Mouse (Mus musculus): ENCODE measurements around the gene Hist1h1b.
"Not testable (repeated sequence)": the region's sequence is repeated elsewhere in the genome, so short reads cannot be mapped to it uniquely, and the experiment has no call there.

Hist1h1b gene

DNA sequence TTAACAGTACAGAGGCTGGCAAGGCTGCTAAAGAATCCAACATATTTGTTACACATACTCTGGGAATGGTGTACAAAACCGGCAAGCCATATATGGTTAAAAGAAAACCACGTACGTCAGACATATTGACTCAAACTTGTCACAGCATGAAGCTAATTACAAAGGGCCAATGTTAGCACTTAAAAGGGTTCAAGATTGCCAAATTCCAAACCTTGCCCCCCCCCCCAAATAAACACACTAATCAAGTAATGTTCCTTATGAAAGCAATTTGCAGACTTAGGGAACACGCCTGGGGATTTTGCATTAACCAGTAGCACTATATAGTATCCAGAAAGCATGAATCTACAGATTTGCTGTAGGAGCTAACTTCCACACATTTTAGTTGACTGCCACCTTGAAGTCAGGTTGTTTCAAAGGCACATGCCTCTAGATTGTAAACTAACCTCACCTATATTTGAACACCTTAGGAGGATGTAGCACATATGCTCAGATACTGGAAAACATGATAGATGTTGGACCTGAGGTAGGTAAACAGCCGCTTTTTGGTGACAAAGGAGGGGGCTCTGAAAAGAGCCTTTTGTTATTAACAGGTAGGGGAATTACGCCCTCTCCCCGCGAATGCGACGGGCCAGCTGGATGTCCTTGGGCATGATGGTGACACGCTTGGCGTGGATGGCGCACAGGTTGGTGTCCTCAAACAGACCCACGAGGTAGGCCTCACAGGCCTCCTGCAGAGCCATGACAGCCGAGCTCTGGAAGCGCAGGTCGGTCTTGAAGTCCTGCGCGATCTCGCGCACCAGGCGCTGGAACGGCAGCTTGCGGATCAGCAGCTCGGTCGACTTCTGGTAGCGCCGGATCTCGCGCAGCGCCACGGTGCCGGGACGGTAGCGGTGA, 2.2 kb upstream of the Hist1h1b start:
- not testable (repeated sequence) for DNase-seq (ENCODE audit: low spot score in 2 of 2)

DNA sequence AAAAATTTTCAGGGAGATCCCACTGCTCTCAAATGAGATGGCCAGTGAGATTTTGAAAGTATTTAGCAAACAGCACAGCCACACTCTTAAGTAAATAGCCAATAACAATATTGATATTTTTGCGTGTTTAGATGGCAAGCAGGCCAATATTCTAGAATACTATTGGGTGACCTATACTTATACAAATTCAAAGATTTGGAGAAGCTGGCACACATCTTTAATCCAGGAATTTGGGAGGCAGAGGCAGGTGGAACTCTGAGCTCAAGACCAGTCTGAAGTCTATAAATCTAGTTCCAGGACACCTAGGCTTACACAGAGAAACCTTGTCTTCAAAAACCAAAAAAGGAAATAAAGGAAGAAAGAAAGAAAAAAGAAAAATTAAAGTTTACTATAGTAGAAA, 1.2 kb upstream of the Hist1h1b start:
- DNase-seq (ENCODE audit: low spot score in 2 of 2): no peak

DNA sequence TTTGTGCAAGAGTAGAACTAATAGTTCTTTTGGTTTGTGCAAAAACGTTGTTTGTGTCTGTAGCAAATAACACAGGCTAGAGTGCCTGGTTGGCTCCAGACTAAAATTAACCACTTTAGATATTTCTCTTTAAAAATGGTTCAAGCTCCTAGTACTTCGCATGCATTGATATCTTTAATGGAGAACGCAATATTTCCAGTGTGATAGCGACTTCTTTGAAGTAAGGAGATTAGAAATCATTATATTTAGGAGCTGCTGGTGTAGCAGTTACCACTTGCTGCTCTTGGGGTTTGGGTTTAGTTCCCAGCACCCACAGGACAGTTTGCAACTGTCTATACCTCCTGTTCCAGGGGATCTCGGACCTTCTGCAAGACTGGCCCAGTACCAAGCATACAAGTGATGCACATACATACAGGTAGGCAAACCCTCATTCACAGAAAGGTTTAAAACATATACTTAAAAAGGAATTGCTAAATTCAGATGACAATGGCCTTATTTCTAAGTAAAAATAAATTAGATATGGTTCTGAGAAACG, 663 bp upstream of the Hist1h1b start:
- no peak for DNase-seq (ENCODE audit: low spot score in 2 of 2)

DNA sequence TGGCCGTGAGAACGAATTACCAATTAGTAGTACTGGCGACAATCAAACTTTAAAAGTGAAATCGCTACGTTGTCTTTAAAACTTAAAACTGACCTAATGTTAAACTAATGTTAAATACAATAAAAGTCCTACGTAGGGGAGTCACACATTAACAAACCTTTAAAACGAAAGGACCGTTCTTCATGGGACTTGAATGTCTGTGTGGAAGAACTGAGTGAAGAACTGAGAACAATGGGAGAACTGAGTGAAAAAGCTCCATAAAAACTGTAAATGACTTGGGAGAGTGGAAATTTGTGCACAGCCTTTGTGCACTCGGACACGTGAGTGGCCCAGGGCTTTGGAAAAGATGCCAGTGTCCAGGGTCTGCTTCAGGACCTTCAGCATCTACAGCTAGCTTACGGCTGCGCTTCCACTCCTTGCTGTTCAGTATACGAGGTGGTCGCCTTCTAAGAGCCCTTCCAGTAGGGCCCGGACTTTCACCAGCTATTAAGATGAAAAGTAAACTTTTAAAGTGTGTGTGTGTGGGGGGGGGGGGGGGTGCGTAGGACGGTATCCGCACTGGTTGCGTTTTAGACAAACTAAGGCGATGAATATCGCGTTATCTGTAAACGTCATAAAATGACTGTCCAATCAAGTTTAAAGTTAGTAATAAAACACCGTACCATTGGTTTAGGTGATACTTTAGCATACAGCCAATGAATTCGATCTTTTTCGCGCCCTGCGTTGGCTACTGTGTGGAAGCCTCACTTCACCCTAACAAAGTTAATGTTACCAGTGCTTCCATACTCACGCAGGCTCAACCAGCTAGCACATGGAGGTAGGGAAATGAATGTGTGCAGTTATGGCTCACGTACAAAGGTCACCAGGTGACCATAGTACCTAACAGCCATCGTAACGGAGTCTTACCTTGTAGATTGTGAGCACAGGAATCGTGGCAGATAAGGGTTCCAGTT, 1.3 kb downstream of the Hist1h1b start:
- DNase-seq (ENCODE audit: low spot score in 2 of 2): peak; percentile 39 to 47

DNA sequence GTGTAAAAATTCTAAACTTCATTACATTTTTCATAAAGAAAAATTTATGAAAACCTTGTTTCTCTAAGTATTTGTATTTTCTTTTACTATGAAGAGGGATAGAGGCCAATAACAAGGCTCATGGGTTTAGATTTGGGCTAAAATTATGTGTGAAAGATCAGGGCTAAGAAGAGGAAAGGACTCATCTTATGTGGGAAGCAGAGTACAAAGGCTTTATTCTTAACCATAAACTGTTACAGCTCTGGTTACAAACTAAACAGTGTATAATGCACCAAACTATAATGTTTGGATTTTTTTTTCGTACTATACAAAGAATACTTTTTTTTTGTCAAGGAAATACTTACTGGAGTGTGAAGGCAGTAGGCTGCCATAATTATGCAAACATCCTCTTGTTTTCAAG, 24.7 kb downstream of the Hist1h1b start:
- DNase-seq (ENCODE audit: low spot score in 2 of 2): no peak

DNA sequence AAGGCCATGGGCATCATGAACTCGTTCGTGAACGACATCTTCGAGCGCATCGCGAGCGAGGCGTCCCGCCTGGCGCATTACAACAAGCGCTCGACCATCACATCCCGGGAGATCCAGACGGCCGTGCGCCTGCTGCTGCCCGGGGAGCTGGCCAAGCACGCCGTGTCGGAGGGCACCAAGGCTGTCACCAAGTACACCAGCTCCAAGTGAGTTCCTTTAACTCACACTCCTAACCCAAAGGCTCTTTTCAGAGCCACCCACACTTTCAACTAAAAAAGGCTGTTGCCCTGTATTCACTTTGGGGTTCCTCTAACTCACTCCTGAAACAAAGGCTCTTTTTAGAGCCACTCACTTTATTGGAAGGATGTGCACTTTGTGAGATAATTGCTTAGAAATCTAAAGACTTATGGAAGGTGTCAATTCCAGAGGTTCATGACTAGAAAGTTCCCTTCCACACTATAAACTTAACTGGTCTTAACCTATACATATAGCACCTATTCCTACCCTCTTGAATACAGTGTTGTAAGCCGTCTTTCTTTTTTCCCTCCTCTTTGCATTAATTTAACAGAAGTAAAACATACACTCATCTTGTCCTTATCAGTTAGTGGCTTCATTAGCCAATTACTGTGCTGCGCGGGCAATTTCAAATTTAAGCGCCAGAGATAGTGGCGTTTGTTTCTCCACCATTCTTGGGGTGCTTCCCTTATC, 26.0 kb downstream of the Hist1h1b start:
- DNase-seq (ENCODE audit: low spot score in 2 of 2): not testable (repeated sequence)

DNA sequence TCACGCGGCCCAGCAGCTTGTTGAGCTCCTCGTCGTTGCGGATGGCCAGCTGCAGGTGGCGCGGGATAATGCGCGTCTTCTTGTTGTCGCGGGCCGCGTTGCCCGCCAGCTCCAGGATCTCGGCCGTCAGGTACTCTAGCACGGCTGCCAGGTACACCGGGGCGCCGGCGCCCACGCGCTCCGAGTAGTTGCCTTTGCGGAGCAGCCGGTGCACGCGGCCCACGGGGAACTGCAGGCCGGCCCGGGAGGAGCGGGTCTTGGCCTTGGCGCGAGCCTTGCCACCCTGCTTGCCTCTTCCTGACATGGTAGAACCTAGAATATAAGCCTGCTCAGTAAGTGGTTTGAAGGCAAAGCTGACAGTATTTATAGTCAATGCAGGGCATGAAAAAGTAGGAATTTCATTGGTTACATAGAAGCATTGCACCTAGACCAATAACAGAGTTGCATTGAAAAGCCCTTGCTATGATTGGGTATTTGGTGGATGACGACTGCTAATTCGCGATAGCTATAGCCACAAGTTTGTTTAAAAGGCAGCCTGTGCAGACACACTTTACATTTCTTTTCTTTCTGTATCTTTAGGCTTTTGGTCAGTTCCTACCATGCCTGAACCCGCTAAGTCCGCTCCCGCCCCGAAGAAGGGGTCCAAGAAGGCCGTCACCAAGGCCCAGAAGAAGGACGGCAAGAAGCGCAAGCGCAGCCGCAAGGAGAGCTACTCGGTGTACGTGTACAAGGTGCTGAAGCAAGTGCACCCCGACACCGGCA, 26.7 kb downstream of the Hist1h1b start, which contains the start of the genes Hist1h2ak and Hist1h2bn:
Gene Hist1h2ak, minus strand, starts transcription at position 304 of the 762 bp plus-strand sequence.
Gene Hist1h2bn, plus strand, starts transcription at position 600 of the 762 bp plus-strand sequence.
- peak; percentile 40 to 56 for DNase-seq (ENCODE audit: low spot score in 2 of 2)

DNA sequence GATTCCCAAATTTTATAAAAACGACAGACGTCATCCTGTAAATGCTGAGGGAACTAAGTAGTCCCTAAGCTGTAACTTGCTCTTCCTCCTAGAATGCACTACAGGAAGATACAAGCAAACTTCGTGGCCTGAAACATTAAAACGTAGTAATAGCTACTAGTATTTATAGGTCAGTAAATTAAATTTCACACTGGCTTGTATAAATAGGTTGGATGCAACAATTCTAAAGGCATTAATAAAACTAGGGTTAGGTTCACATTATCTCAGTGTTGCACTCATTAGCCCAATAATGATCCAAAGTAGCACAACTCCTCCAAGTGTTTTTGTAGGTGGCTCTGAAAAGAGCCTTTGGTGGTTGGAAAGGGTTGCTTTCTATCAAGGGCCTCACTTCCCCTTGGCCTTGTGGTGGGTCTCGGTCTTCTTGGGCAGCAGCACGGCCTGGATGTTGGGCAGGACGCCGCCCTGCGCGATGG, 27.3 kb downstream of the Hist1h1b start:
- DNase-seq (ENCODE audit: low spot score in 2 of 2): no peak

DNA sequence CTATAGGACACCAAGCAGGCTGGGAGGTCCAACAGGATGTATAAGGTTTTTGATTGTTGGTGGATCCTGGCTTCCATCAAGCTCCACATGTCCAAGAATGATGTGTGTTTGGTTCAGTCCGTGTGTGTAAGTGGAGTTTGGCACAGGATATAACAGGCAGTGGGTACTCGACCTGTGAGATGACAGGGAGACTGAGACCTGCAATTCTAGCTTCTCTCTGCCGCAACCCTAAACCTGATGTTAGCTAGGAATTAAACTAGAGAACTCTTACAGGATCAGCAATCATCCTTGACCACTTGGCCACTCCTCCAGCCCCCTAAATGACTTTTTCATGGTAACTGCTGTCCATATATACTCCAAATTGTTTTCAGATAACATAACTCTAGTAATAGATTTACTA, 28.1 kb downstream of the Hist1h1b start:
- DNase-seq (ENCODE audit: low spot score in 2 of 2): no peak

DNA sequence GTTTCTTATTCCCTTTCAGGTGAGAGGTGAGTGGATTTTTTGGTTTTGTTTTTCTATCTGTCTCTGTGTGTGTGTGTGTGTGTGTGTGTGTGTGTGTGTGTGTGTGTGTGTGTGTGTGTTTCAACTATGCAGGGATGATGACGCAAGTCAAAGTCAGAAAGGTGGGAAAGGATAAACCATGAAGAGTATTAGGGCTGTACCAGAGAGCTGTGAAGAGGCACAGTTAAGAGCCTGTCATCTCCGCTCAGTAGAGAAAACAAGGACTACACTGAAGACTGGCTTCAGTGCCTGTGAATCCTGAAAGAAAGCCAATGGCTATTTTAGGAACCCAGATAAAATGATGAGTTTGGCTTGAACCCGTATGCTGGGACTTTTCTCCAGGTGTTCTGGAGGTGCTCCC, 28.6 kb downstream of the Hist1h1b start:
- DNase-seq (ENCODE audit: low spot score in 2 of 2): no peak

DNA sequence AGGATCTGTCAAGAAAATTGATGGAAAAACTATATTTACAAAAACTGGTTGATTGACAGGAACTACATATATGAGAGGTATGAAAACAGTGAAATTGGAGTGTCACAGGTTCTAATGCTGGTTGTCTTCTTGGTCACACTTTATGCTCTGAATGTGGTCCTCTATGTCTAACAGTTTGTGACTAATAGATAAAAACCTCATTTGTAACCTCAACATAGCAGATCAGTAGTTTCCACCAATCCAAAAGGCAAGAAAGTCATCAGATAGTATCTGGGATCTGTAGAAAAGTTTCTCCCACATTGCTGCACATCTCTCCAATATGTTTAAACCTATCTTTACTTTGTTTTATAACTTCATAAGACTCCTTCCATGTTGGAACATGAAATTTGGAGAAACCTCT, 29.0 kb downstream of the Hist1h1b start:
- DNase-seq (ENCODE audit: low spot score in 2 of 2): no peak

DNA sequence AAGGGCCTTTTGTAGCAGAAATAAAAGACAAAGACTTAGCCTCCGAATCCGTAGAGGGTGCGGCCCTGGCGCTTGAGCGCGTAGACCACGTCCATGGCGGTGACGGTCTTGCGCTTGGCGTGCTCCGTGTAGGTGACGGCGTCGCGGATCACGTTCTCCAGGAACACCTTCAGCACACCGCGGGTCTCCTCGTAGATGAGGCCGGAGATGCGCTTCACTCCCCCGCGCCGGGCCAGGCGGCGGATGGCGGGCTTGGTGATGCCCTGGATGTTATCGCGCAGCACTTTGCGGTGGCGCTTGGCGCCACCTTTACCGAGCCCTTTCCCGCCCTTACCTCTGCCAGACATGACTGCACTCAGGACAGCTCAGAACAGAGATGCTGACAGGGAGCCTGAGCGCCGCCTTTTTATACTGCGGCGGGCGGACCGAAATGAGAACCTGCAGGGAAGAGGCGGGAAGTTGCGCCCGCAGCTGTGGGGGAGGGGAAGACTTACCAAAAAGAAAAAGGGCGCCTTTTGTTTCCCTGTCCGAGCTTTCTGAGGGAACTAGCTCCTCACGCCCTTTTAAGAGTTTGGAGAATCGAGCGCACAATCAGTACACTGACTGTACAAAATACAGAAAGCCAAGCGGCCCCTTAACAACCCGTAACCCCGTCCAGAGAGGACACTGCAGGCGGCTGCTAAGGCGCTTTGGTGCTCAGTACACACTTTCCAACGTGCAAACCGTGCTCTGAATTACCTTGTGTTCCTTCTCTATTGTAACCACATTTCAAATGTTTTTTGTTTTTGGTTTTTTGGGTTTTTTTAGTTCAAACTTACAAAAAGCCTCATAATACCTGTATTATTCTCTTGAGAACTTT, 30.0 kb downstream of the Hist1h1b start, which contains the start of gene Hist1h4k:
Gene Hist1h4k, minus strand, starts transcription at position 347 of the 859 bp plus-strand sequence.
- DNase-seq (ENCODE audit: low spot score in 2 of 2): peak; percentile 90

DNA sequence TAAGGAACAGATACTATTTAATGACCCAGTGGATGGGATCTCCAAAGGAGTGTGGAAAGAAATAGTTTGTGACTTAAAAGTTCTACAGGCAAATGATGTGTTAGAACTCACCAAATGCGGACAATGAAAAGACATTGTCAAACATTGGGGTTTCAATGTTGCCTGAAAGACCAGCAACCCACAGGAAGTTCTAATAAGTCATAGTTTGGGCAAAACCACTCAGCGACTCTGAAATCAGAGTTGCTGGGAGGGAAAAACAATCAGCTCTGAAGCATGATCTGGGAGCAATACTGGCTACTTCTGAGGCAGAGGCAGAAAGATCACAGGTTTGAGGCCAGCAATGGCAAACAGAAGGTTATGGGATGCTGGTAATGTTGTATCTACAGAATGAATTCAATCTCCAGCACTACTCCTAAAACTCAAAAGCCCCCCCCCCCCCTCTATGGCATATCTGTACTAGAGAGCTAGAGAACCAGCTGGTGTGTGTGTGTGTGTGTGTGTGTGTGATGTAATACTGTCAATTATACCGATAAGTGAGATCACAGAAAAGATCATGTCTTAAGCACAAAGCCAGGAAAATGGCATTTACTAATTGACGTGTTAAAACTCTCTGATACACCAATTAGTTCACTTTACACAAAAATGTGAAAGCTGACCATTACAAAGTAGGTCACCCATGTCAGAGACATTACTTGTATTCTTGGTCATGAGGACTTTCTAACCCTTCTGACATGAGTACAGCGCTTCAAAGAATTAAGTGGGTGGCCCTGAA, 30.9 kb downstream of the Hist1h1b start:
- no peak for DNase-seq (ENCODE audit: low spot score in 2 of 2)

DNA sequence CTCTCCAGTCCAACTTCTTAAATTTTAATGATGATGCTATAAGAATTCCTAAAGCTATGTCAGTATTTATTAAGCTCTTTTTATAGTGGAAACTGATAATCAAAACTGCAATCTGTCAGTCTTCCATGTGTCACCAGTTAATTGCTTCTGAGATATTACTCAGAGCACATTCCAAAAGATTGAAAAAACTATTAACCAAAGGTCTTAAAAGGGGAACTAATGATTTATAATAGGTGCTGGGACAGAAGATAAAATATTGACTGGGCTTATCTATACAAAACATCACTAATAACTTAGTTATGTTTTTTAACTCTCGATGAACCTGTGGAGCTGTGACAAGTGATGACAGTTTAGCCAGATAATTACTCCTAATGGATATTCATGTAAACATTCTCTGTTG, 35.4 kb downstream of the Hist1h1b start:
- no peak for DNase-seq (ENCODE audit: low spot score in 2 of 2)

DNA sequence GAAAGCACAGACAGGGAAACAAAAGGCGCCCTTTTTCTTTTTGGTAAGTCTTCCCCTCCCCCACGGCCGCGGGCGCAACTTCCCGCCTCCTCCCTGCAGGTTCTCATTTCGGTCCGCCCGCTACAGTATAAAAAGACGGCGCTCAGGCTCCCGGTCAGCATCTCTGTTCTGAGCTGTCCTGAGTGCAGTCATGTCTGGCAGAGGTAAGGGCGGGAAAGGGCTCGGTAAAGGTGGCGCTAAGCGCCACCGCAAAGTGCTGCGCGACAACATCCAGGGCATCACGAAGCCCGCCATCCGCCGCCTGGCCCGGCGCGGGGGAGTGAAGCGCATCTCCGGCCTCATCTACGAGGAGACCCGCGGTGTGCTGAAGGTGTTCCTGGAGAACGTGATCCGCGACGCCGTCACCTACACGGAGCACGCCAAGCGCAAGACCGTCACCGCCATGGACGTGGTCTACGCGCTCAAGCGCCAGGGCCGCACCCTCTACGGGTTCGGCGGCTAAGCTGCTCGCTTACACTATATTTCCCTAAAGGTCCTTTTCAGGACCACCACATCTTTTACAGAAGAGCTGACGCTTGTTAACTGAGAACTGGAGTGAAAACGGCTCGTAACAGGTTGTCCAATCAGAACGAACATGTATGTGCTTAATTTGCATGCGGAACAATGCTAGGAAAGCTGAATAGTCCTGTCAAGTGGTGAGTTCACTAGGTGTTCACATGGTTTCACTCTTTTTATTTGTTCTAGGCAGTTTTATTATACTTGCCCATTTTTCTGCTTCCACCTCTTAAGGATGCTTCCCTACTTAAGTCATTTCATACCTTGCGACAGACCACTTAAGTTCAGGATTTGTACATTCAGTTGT, 45.3 kb downstream of the Hist1h1b start, which contains the start of gene Hist1h4j:
Gene Hist1h4j, plus strand, starts transcription at position 159 of the 862 bp plus-strand sequence.
- DNase-seq (ENCODE audit: low spot score in 2 of 2): peak; percentile 58 to 69

DNA sequence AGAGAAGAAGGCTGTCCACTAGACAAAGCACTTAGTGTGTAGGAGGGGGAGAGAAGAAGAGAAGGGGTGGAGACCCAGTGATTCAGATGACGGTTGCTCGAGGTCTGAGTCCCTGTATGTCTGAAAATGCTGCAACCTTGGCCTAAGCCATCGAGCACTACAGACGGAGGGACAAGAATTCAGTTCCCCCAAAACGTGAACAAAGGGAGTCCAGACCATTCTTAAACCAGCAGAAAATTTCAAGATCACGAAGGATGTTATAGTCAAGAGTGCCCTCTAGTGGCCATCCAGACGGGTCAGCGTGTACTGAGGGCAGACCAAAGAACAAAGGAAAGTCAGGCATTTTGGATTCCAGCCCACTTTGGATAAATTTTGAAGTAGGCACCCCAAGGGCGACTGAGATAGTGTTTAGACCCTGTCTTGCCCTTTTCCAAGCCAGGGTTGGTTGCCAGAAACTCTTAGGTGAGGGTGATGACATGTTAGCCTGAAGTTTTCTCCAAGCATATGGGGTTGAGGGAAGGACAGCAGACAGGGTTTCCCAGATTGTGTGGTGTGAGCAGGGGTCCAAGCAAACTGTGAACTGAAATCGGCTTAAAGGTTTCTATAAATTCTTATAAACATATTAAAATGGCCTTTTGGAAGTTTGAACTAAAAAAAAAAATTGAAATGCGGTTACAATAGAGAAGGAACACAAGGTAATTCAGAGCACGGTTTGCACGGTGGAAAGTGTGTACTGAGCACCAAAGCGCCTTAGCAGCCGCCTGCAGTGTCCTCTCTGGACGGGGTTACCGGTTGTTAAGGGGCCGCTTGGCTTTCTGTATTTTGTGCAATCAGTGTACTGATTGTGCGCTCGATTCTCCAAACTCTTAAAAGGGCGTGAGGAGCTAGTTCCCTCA, 46.2 kb downstream of the Hist1h1b start:
- DNase-seq (ENCODE audit: low spot score in 2 of 2): peak; percentile 42 to 61

All from frontal cortex, postnatal 25 days (tissue).